Mouse (Mus musculus): ENCODE data around the gene Gm4131.
A peak's percentile ranks its signal among the peaks of the same experiment; 100 is the strongest.

The Gm4131 gene

DNA sequence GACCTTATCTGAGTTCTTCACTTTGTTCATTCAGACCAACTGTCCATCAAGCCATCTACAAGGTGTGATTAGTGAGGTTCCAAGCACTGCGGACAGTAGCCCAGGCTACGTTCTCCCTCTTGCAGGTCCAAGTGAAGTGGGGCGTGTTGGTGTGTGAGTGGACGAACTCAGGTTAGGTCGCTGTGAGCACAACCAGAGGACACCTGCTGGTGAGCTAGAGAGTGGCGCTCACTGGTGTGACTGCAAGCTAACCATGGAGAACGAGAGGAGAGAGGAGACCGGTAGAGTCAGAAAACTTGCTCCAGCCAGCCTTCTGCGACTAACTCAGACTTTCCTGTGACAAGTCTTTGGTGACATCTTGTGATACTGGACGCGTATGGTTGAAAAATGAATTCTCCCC is 107.2 kb downstream of the Gm4131 start:
- no peak for DNase-seq (ENCODE audit: low read depth in 1 of 2, low spot score in 2 of 2)

DNA sequence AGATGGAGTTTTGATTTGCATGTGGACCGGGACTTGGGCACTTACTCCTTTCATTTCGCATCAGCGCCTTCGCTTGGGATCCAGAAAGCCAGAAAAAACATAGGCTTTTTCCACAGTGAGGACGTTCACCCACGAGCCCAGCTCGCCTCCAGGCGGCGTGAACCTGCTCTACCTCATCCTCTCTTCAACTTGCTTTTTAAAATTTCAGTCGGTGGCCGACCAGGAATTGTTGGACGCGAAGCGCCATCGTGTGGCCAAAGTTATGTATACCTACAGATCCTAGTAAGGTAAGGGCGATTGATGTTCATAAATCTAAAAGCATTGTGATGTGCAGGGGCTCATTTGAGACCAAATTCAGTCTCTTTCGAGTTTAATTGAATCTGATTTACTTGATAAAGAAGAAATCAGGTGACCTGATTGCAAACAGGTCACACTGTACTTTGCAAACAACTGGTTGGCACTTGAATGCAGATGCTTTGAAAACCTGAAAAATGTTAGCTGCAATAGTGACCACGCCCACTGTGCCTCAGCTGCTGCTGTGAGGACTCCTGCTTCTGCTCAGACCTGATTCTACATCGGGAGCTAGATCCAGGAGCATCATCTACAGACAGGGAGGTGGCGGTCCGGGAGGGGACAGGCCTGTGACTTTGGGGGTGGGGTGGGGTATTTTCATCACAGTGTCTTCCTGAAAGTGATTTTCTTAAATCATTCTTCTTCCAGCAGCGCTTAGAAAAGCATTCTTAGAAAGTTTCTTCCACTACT is 109.1 kb downstream of the Gm4131 start:
- peak; percentile 13 to 56 for DNase-seq (ENCODE audit: low read depth in 1 of 2, low spot score in 2 of 2)

DNA sequence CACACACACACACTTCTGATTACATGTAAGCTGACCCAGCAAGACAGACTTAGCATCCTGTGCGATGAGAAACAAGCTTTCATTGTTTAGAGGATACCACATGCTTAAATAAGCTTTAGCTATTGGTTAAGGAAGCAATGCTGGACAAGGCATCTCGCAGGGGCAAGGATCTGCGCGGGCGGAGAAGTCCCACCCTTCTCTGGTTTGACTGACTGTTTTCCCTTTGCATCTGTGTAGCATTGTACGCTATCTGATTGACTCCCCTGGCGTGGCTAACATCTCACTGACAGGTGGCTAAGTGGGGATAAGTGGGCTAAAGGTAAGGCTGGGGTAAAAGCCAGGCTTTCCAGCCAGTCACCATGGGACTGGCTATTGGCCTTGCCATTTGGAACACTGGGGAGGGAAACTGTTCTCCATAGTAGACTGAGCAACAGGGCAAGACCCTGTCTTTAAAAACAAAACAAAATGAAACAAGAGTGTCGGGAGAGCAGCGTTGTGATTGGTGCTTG is 110.4 kb downstream of the Gm4131 start, which contains the start of gene Gucy1b2:
TSS of gene Gucy1b2 (minus strand) at position 51 of the 509 bp plus-strand sequence.
- no peak for DNase-seq (ENCODE audit: low read depth in 1 of 2, low spot score in 2 of 2)

DNA sequence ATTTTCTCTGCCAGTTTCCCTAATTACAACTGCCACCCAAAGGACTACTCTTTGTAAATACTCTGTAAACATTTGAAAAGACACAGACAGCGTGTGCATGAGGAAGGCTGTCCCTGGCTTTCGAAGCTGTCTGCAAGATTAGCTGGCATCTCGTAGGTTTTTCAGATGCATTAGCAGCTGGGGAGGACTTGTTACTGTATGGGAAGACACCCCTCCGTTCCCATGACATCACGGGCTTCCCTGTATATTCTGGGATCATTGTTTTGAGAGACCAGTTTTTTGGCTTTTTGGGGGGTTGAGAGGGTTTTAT is 111.2 kb downstream of the Gm4131 start:
- no peak for DNase-seq (ENCODE audit: low read depth in 1 of 2, low spot score in 2 of 2)

DNA sequence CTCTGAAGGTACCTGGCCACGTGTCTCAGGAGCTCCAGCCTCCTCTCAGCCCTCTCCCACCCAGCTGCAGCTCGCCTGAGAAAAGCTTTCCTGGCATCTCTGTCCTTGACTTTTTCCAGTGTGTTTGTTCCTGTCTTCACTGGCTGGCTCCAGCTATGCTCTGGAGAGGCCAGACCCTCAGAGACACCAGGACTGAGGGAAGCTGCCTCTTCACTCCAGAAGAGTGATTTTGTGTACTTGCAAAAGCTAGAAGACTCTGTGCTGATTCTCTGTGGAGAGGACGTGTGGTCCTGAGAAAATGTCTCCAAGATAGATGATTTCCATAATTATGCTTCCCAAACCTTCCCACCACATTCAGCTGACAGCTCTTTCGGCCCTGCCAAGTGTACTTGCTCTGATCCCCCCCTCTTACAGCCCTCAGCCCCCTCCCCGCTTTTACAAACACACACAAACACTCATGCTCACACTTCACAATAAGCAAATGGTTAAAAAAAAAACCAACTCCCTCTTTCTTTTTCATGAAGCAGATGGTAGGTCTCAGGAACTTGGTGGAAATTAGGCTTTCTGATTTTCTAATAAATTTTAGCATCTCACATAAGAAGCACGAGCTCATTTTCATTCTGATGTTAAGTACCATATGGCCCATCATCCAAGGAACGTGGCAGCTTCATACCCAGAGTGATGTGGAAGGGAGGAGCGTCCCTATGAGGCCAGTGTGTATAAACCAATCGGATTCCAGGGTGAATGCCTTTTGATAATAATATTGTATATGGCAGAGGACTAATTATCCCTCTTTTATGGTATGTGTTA is 111.8 kb downstream of the Gm4131 start:
- DNase-seq (ENCODE audit: low read depth in 1 of 2, low spot score in 2 of 2): no peak

DNA sequence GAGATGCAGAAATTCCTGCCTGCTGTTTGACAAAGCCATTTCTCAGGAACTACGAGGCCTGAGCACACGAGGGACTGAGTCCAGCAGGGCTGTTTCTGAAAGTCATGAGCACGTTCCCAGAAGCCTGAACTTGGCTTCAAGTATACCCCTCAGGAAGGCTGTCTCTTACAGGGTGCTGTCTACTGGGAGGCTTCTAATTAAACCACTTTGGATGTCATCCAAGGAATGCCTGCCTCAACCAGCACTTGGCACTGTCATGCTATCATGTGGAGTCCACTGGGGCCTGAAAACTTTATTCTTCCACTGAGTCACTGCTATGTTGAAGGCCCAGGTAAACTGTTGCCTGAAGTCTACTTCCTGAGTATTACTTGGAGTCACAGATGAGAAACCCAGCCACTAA is 112.6 kb downstream of the Gm4131 start:
- DNase-seq (ENCODE audit: low read depth in 1 of 2, low spot score in 2 of 2): no peak

DNA sequence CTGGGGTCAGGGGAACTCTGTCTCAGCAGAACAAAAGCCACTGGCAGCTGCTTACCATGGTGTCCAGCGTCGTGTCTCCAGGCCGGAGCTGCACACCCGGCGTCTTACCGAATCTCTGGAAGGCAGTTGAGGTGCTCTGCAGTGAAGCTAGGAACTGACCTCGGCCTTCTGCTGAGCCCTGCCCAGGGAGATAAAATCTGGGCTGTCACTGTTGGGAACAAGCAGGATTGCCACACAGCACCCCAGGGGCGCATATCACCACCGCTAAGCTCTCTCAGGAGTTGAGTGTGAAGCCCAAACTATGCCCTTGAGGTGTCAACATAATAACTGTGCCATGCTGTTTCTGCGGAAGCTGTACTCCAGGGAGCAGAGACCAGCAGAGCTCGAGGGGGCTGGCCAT is 113.4 kb downstream of the Gm4131 start:
- DNase-seq (ENCODE audit: low read depth in 1 of 2, low spot score in 2 of 2): no peak

DNA sequence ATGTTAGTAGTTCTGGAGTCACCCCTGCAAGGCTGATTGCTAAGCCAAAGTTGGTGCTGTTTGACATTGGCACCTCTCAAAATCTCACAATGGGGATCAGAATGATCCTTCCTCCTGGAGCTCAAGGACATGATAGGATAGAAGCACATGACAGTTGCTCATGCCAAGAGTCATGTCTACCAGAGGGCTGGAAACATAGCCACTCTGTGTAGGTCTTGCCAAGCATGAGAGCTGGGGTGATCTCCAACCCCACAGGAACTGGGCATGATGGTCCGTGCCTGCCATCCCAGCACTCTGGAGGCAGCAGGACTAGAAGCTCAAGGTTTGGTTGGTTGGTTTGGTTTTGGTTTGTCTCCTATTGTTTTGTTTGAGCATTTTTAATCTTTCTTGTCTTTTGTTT is 116.0 kb downstream of the Gm4131 start:
- DNase-seq (ENCODE audit: low read depth in 1 of 2, low spot score in 2 of 2): no peak

DNA sequence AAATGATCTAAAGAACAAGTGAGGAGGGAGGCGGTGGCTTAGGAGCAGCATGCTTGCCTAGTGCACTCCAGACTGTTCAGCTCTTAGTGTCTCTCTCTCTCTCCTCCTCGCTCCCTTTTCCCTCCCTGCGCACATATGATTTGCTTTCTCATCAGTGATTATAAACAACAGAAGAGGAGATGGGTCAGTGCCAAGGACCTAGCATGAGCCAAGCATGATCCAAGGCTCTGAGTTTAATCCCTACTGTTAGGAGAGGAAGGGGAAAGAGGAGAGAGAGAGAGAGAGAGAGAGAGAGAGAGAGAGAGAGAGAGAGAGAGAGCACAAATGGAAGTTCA is 119.5 kb downstream of the Gm4131 start:
- DNase-seq (ENCODE audit: low read depth in 1 of 2, low spot score in 2 of 2): no peak

DNA sequence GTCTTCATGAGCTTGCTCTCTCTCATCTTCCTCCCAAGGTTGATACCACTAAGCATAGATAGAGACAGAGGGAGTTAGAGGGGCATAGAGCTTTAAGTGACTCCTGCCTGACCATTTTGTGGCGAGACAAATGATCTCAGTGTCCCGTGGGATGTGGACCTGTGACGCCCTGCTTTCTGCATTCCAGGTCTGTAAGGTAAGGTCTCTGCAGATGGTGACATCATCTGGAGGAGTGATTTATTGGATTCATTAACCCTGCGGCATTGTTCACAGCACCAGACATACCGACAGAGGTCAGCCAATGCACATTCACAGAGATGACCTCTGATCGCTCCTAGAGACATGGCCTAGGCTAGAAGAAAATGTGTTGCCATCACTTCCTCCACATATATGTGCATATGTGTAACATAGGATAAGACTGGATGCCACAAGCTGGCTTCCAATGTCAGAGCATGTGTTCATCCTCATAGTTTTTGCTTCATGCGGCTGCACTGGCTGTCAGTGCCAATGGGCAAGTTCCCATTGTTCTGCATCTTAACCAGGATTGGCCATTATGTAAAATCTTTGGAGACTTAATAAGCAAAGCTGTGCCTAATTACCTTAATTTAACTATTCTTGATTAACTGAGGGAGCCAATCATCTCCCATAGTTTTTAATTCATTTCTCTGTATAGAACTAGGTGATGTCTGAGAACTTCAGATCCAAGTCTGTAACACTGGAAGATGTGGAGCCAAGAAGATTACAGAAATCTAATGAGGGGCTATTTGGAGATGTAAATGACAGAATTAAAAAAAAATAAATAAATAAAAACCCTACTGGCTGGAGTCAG is 120.1 kb downstream of the Gm4131 start:
- DNase-seq (ENCODE audit: low read depth in 1 of 2, low spot score in 2 of 2): no peak

DNA sequence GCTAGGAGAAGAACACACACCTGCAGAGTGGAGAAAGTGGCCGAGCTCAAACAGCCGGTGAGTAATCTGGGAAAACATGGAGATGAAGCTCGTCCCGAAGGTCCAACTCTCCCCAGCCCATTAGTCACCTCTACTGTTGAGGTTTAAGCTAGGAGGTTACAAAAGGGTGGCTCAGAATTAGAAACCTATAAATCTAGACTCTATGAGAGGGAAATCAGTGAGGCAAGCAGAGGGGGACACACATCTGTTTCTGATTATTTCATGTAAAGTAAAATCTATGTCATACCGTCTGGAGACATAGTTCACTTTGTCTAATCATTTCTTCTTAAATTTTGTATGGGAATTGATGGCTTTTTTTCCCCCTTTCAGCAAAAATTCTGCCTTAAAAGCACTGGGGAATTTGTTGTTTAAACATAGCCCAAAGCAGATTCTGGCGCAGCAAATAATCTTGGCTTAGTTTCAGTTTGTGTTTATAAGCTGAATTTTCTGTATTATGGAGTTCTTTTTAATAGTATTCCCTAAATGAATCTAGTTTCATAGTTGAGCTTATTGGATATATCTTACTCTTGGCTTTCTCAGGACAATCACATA is 122.8 kb downstream of the Gm4131 start:
- DNase-seq (ENCODE audit: low read depth in 1 of 2, low spot score in 2 of 2): no peak

DNA sequence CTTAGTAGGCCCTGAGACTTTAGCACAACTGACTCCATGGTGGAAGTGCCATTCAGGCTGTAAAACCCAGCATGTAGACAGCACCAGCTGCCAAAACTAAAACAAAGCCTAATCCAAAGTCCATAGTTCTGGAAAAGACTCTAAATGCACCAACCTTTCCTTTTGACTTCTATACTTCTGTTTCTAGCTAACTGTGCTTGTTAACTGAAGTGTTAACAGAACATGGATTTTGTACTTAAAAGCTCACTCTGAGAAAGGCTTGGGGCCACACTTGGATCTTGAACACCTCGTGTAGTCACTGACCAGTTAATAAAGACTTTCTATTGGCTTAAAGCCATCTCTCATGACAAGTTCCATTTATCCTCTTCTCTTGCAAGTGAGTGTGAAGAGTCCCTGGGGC is 123.8 kb downstream of the Gm4131 start:
- DNase-seq (ENCODE audit: low read depth in 1 of 2, low spot score in 2 of 2): no peak

DNA sequence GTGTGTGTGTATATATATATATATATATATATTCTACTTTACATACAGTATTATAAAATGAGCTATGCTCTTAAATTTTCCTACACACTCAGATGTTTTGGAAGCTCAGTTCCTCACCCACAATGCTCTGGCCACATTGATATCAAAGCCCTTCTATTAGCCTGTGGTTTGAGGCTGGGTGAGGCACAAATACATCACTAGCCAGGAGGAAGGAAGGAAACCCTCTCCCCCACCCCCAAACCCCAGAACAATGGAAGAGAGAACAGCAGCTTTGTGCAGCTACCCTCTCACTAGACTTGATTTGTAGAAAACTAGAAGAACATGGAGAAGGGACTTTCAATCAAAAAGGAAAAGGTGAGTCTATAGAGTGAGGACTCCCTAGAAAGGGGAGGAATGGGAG is 126.7 kb downstream of the Gm4131 start:
- no peak for DNase-seq (ENCODE audit: low read depth in 1 of 2, low spot score in 2 of 2)

DNA sequence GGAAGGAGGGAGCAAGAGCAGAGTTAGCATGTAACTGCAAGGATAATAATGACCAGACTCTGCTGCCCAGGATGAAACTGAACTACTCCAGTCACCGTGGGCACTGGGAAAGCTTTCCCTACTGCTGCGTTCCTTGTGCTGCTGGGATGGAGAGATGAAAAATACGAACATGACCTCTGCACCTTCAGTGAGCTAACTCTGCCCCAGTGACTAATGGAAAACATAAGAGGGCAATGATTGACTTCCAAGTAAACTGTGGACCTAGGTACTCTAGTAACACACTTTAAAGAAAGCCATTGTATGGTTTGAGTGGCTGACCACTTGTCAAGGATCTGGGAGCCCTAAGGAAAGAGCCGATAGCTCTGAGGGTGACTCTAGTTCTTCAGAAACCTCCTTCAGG is 128.5 kb downstream of the Gm4131 start:
- DNase-seq (ENCODE audit: low read depth in 1 of 2, low spot score in 2 of 2): no peak

DNA sequence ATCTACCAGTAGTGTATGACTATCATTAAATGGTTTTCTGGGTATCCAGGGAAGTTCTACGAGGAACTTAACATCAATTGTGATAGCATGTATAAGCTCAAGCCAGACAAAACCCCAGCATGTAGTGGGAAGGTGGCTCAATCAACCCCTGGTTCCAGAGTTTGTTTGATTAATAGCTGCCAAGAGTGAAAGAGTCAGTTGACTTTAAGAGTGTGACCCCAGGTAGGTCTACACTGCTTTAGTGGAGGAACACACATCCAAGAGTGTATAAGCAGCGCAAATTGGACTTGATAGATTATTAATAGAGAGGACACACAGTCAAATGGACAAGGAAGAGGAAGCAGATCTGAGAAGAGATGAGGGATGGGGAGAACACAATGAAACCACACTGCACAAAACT is 128.9 kb downstream of the Gm4131 start:
- no peak for DNase-seq (ENCODE audit: low read depth in 1 of 2, low spot score in 2 of 2)

DNA sequence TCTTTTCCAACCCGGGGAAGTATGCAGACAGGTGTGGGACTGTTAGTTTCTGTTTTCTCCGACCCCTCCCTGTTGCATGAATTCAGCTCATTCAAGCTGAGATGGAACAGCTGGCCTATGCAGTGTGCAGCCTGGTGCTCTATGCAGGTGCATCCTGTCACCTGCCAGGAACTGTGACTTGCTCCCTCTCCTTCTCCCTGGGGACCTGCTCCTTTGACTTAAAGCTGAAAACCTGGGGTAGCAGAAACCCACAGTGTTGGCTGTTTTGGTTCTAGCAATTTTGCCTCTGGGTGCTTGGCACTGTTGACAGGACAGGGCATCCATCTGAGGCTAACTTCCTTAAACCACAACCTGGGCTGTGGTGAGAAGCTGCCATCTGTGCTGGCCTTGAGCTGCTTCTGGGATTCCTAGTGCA is 141.4 kb downstream of the Gm4131 start:
- DNase-seq (ENCODE audit: low read depth in 1 of 2, low spot score in 2 of 2): no peak

DNA sequence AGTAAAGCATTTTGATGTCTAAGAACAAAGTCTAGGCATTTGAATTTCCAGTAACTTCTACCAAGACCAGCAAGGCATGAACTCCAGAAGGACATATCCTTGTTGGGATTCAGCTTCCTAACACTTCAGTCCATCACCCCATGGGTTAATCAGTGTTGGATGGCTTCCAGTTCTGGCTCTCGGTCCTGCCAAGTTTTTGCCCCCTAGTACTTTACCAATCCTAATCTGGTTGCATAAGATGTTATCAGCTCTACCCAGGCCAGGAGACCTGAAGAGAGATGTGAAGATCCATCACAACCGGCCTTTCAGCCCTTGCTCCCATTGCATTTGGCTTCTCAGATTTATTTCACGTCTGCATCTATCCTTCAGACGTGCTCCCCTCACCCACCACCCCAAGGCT is 144.5 kb downstream of the Gm4131 start:
- no peak for DNase-seq (ENCODE audit: low read depth in 1 of 2, low spot score in 2 of 2)

DNA sequence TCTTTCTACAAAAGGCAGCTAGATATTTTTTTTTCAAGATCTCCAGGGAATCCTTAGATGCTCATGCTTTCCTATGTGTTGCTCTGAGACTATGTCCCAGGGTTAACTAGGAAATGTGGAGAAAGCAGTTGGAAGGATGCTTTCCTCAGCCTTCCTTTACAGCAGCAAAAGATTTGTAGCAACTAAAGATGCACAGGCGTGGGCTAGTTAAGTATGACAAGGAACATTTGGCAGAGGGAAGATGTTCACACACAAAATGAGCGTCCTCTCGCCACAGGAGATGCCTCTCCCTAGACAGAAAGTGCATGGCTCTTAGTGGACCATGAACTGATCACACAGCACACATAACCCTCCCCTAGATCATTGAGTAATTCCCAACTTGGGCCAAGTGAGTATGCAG is 149.2 kb downstream of the Gm4131 start:
- DNase-seq (ENCODE audit: low read depth in 1 of 2, low spot score in 2 of 2): no peak

DNA sequence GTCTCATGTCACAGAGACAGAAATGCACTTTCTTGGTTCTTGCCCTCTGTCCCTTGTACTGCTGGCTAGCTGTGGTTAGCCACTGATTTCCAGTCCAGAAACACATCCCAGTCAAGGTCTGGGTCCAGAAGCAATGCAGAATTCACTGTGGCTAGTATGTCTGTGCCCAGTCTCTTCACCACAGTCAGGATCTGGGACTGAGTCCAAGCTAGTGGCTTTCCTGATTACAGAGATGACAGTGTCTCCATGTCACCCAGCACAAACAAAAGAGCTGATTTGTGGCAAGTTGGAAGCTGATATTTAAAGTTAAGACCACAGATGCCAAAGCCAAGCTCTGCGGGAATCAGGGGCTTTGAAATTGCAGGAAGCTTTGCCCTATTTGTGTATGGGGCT is 150.0 kb downstream of the Gm4131 start:
- DNase-seq (ENCODE audit: low read depth in 1 of 2, low spot score in 2 of 2): no peak

DNA sequence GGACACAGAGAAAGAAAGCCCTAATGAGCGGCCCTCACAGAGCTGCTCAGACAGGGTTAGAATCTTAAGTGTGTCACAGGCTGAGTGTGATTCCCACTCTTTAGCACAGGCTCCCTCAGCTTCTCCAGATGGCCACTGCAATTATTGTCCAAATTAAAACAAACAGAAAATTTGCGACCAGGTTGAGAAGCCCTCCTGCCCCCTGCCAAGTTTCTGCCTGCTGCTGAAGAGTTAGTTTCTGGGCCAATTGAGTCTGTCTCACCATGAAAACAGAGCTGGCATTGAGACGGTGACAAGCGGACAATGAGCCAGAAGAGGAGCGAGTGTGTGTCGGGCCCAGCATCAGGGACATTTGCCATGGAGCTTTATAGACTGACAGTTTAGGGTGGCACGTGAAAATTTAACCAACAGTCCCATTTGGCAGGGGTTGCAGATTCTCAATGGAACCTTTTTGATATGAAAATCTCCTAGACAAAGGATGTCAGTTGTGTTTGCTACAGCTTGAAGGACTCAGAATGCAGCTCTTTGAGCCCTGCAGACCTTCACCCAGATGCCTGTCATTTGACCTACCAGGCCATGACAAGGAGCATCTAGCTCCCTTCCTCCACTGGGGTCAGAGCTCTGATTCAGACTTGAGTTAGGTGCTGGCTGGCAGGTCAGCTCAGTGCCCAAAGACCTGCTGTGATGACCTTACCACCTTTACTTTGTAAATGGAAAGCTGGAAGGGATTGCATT is 150.5 kb downstream of the Gm4131 start:
- DNase-seq (ENCODE audit: low read depth in 1 of 2, low spot score in 2 of 2): no peak

Measured in monocyte, adult 2 months (primary cell).